Mouse (Mus musculus) embryonic facial prominence, embryonic 11.5 days (tissue): ENCODE measurements around the gene Bach2. TPM values are rescaled to one million over a fixed set of nuclear protein-coding genes. Genes with fewer than 3 reads are reported as not detected.
A peak's percentile ranks its signal among the peaks of the same experiment; 100 is the strongest.

ENCODE experiments used
- ATAC-seq: fragments of 200-750 bp; cut with Nextera tagmentation; replicated peaks from 2 replicates; pipeline ENCODE4 v1.8.0; 2017; ENCODE audit warnings: low read depth; ENCODE audit not compliant: insufficient number of reproducible peaks, low FRiP score, low TSS enrichment
- DNase-seq: peaks from one replicate; pipeline ENCODE4 v3.0.0-alpha.2; 2015; ENCODE audit warnings: low spot score
- H3K27ac ChIP-seq: fragments of 300-500 bp; sonication (generic); replicated peaks from 2 replicates; pipeline ENCODE4 v1.5.1; 2014; ENCODE audit warnings: mild to moderate bottlenecking, low read depth, low read length, control low read depth
- H3K27me3 ChIP-seq: fragments of 300-500 bp; sonication (generic); 2 replicates; pipeline ENCODE4 v1.6.1; 2014; ENCODE audit warnings: mild to moderate bottlenecking, low read length, moderate library complexity, mixed read lengths; ENCODE audit not compliant: control insufficient read depth, insufficient read depth
- H3K36me3 ChIP-seq: fragments of 300-500 bp; sonication (generic); replicated peaks from 2 replicates; pipeline ENCODE4 v1.6.1; 2014; ENCODE audit warnings: low read depth, mild to moderate bottlenecking, low read length, moderate library complexity, mixed read lengths; ENCODE audit not compliant: control insufficient read depth, insufficient read depth
- H3K4me1 ChIP-seq: fragments of 300-500 bp; sonication (generic); 2 replicates; pipeline ENCODE4 v1.6.1; 2014; ENCODE audit warnings: low read length, mixed read lengths; ENCODE audit not compliant: control insufficient read depth, insufficient read depth
- H3K4me2 ChIP-seq: fragments of 300-500 bp; sonication (generic); 2 replicates; pipeline ENCODE4 v1.6.1; 2014; ENCODE audit warnings: low read depth, mild to moderate bottlenecking, control low read depth, low read length, moderate library complexity
- H3K4me3 ChIP-seq: fragments of 300-500 bp; sonication (generic); 2 replicates; pipeline ENCODE4 v1.5.1; 2014; ENCODE audit warnings: low read depth, low read length, control low read depth
- H3K9ac ChIP-seq: fragments of 300-500 bp; sonication (generic); replicated peaks from 2 replicates; pipeline ENCODE4 v1.6.1; 2014; ENCODE audit warnings: mild to moderate bottlenecking, control low read depth, low read length
- H3K9me3 ChIP-seq: fragments of 300-500 bp; sonication (generic); replicated peaks from 2 replicates; pipeline ENCODE4 v1.6.1; 2016; ENCODE audit warnings: mild to moderate bottlenecking, low read length, inconsistent platforms, mixed read lengths; ENCODE audit not compliant: control insufficient read depth
- WGBS: fragments of 180-500 bp; shearing (Covaris S2); extraction: QIAGEN DNeasy Blood & Tissue Kit; methylation state at CpG from one replicate; pipeline ENCODE4 v1.1.7; 2014; 5-methylcytosine and 5-hydroxymethylcytosine counted together
- polyA plus RNA-seq: library from polyadenylated mRNA; unstranded; fragments of >200 nt; fragmentation: Nextera tagmentation; extraction: Ambion mirVana; gene quantifications from 2 replicates; pipeline ENCODE4 v1.2.1, GENCODE M21; 2014

The Bach2 gene
- polyA plus RNA-seq, 1 experiment from 2014 or later: 11.5 TPM

GRCm38 (mm10) chr4:32562319-32563115 lies 323.9 kb downstream of the Bach2 start:
- H3K27ac ChIP-seq: no peak overlapping the region

GRCm38 (mm10) chr4:32564416-32564815 lies 325.8 kb downstream of the Bach2 start:
- H3K27ac ChIP-seq: no peak overlapping the region
- WGBS: 82% methylated on average over 7 of the region's 7 CpGs
- no peaks in the 10 kb centered on the region for H3K9me3 ChIP-seq
- H3K36me3 ChIP-seq: peaks cover 3% of the 10 kb centered on the region
- H3K4me2 ChIP-seq: no peak overlapping the region
- H3K4me1 ChIP-seq: no peaks in the 10 kb centered on the region
- no peak overlapping the region for H3K9ac ChIP-seq
- no peak overlapping the region for H3K4me3 ChIP-seq
- DNase-seq (no peak), ATAC-seq (no peak)
- H3K27me3 ChIP-seq: no peaks in the 10 kb centered on the region

More at GRCm38 (mm10) chr4:32562319-32563115, 323.9 kb downstream of the Bach2 start:
- H3K4me3 ChIP-seq: no peak overlapping the region
- no peaks in the 10 kb centered on the region for H3K27me3 ChIP-seq
- H3K9ac ChIP-seq: no peak overlapping the region
- ATAC-seq (peak; percentile 50; the same call in 1 of the 2 replicates), DNase-seq (no peak)
- H3K4me1 ChIP-seq: no peaks in the 10 kb centered on the region
- H3K36me3 ChIP-seq: peaks cover 3% of the 10 kb centered on the region
- H3K4me2 ChIP-seq: no peak overlapping the region
- WGBS: 93% methylated on average over 35 of the region's 35 CpGs
- no peaks in the 10 kb centered on the region for H3K9me3 ChIP-seq

GRCm38 (mm10) chr4:32564918-32565317 lies 326.3 kb downstream of the Bach2 start:
- ATAC-seq: no peak
- WGBS: 89% methylated on average over 8 of the region's 8 CpGs
- peaks cover 3% of the 10 kb centered on the region for H3K36me3 ChIP-seq

GRCm38 (mm10) chr4:32569054-32569453 lies 330.4 kb downstream of the Bach2 start:
- DNase-seq (no peak), ATAC-seq (no peak)
- H3K9ac ChIP-seq: no peak overlapping the region
- H3K4me1 ChIP-seq: peaks cover 4% of the 10 kb centered on the region; the same call in 1 of the 2 replicates
- H3K36me3 ChIP-seq: no peaks in the 10 kb centered on the region; the same call in 1 of the 2 replicates
- H3K4me2 ChIP-seq: no peak overlapping the region
- H3K4me3 ChIP-seq: no peak overlapping the region
- no peaks in the 10 kb centered on the region for H3K27me3 ChIP-seq
- 84% methylated on average over 4 of the region's 4 CpGs for WGBS
- no peaks in the 10 kb centered on the region for H3K9me3 ChIP-seq
- H3K27ac ChIP-seq: no peak overlapping the region

More at GRCm38 (mm10) chr4:32564918-32565317, 326.3 kb downstream of the Bach2 start:
- no peak for DNase-seq
- H3K4me1 ChIP-seq: no peaks in the 10 kb centered on the region
- no peak overlapping the region for H3K27ac ChIP-seq
- no peaks in the 10 kb centered on the region for H3K9me3 ChIP-seq
- H3K4me3 ChIP-seq: no peak overlapping the region
- H3K27me3 ChIP-seq: no peaks in the 10 kb centered on the region
- H3K9ac ChIP-seq: no peak overlapping the region
- H3K4me2 ChIP-seq: no peak overlapping the region

- no peak overlapping the region for H3K4me3 ChIP-seq
- H3K27ac ChIP-seq: no peak overlapping the region
- no peak overlapping the region for H3K4me2 ChIP-seq
- H3K27me3 ChIP-seq: no peaks in the 10 kb centered on the region
- DNase-seq: peak; percentile 40
- H3K4me1 ChIP-seq: peaks cover 5% of the 10 kb centered on the region; the same call in 1 of the 2 replicates
- no peak overlapping the region; the same call in 1 of the 2 replicates for H3K9ac ChIP-seq
- ATAC-seq: no peak
- H3K36me3 ChIP-seq: no peaks in the 10 kb centered on the region; the same call in 1 of the 2 replicates
- WGBS: 55% methylated on average over 17 of the region's 17 CpGs
- H3K9me3 ChIP-seq: no peaks in the 10 kb centered on the region
These were observed 331.7 kb downstream of the Bach2 start for GRCm38 (mm10) chr4:32569995-32570938.

GRCm38 (mm10) chr4:32570939-32571317 lies 332.3 kb downstream of the Bach2 start:
- Histone ChIP-seq H3K27ac (no peak overlapping the region), H3K27me3 (no peaks in the 10 kb centered on the region), H3K9ac (no peak overlapping the region), H3K36me3 (no peaks in the 10 kb centered on the region; the same call in 1 of the 2 replicates), H3K4me3 (no peak overlapping the region), H3K4me1 (peaks cover 6% of the 10 kb centered on the region; the same call in 1 of the 2 replicates), H3K4me2 (no peak overlapping the region), H3K9me3 (no peaks in the 10 kb centered on the region)
- ATAC-seq: no peak
- 75% methylated on average over 8 of the region's 8 CpGs for WGBS
- DNase-seq: no peak

- DNase-seq (no peak), ATAC-seq (no peak)
- H3K9ac ChIP-seq: no peak overlapping the region
- no peaks in the 10 kb centered on the region for H3K27me3 ChIP-seq
- no peaks in the 10 kb centered on the region for H3K9me3 ChIP-seq
- H3K4me3 ChIP-seq: no peak overlapping the region
- no peak overlapping the region for H3K27ac ChIP-seq
- peaks cover 6% of the 10 kb centered on the region; the same call in 1 of the 2 replicates for H3K4me1 ChIP-seq
- 70% methylated on average over 3 of the region's 3 CpGs for WGBS
- H3K36me3 ChIP-seq: no peaks in the 10 kb centered on the region; the same call in 1 of the 2 replicates
- no peak overlapping the region for H3K4me2 ChIP-seq
These were observed 332.8 kb downstream of the Bach2 start for GRCm38 (mm10) chr4:32571441-32571840.
